Mouse (Mus musculus) neural tube, embryonic 11.5 days (tissue): ENCODE measurements at regions not wholly inside any gene's neighbourhood (a gene's known extent, or its start where the extent isn't known, plus 50 kb on each side); places are given as distances from the start of the nearest gene placed in this dataset.

Experiments
- ATAC-seq: fragments of 200-750 bp; cut with Nextera tagmentation; 2 replicates; pipeline ENCODE4 v1.8.0; 2017; ENCODE audit warnings: moderate number of reproducible peaks, mild to moderate bottlenecking, moderate TSS enrichment, moderate library complexity; ENCODE audit not compliant: insufficient read depth, low FRiP score, low TSS enrichment
- DNase-seq: peaks from one replicate; pipeline ENCODE4 v3.0.0-alpha.2; 2015; ENCODE audit warnings: low spot score
- H3K27ac ChIP-seq: fragments of 300-500 bp; sonication (generic); 2 replicates; pipeline ENCODE4 v1.5.1; 2014; ENCODE audit warnings: low read depth, mild to moderate bottlenecking, low read length
- H3K27me3 ChIP-seq: fragments of 300-500 bp; sonication (generic); 2 replicates; pipeline ENCODE4 v1.6.1; 2014; ENCODE audit warnings: mild to moderate bottlenecking, low read length, mixed read lengths; ENCODE audit not compliant: control insufficient read depth, insufficient read depth
- H3K36me3 ChIP-seq: fragments of 300-500 bp; sonication (generic); 2 replicates; pipeline ENCODE4 v1.6.1; 2014; ENCODE audit warnings: mild to moderate bottlenecking, low read length, moderate library complexity, mixed read lengths; ENCODE audit not compliant: control insufficient read depth, insufficient read depth
- H3K4me1 ChIP-seq: fragments of 300-500 bp; sonication (generic); 2 replicates; pipeline ENCODE4 v1.6.1; 2014; ENCODE audit warnings: low read length, mixed read lengths; ENCODE audit not compliant: control insufficient read depth, insufficient read depth
- H3K4me2 ChIP-seq: fragments of 300-500 bp; sonication (generic); 2 replicates; pipeline ENCODE4 v1.6.1; 2014; ENCODE audit warnings: low read depth, mild to moderate bottlenecking, moderate library complexity
- H3K4me3 ChIP-seq: fragments of 300-500 bp; sonication (generic); 2 replicates; pipeline ENCODE4 v1.5.1; 2014; ENCODE audit warnings: low read depth, low read length
- H3K9ac ChIP-seq: fragments of 300-500 bp; sonication (generic); 2 replicates; pipeline ENCODE4 v1.6.1; 2014; ENCODE audit warnings: mild to moderate bottlenecking, low read length
- H3K9me3 ChIP-seq: fragments of 300-500 bp; sonication (generic); 2 replicates; pipeline ENCODE4 v1.6.1; 2016; ENCODE audit warnings: low read length; ENCODE audit not compliant: control insufficient read depth
- WGBS: fragments of 180-500 bp; shearing (Covaris S2); extraction: QIAGEN DNeasy Blood & Tissue Kit; methylation state at CpG from one replicate; pipeline ENCODE4 v1.1.7; 2014; 5-methylcytosine and 5-hydroxymethylcytosine counted together

DNA sequence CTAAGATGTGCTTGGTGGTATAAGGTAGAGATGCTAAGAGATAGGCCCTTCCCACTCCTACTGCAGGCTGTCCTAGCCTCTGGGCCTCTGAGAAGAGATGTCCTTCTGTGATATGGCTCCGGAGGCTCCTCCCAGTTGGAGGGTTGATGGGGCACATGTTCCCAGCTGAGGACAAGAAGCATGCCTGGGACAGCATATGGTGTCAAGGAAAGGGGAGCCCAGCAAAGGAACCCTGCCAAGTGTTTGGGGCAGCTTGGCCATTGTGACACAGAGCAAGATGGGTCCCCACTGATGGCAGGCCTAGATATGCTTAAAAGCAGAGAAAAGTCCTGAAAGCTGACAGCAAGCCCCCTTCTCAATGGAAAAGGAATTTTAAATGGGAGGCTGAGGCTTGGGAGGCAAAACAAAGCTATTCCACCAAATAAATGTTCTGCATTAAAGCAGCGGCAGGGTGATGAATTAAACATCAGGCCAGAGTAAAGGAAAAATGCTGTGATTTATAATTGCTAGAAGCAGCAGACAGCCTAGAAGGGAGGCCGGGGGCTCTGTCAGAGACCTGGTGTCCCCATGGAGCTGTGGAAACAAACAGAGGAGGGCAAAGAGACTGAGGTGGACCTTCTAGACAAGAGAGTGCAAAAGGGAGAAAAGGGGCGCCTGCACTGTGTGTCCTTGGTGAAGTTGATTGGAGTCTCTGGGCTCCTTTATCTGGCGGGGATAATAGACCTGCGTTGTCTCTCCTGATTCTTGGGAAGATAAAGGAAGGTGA is 246.0 kb downstream of the Lrfn2 start:
- no peak overlapping the region for H3K4me3 ChIP-seq
- WGBS: 65% methylated on average over 6 of the region's 6 CpGs
- no peaks in the 10 kb centered on the region for H3K27me3 ChIP-seq
- ATAC-seq: peak; percentile 50; the same call in 1 of the 2 replicates
- H3K36me3 ChIP-seq: no peaks in the 10 kb centered on the region
- H3K9ac ChIP-seq: no peak overlapping the region
- H3K4me1 ChIP-seq: peaks cover 3% of the 10 kb centered on the region; the same call in 1 of the 2 replicates
- peak; percentile 36 for DNase-seq
- H3K9me3 ChIP-seq: no peaks in the 10 kb centered on the region
- no peak overlapping the region for H3K27ac ChIP-seq
- H3K4me2 ChIP-seq: no peak overlapping the region

GRCm38 (mm10) chr17:49182485-49182884 is 245.7 kb upstream of the Mocs1 start:
- no peak overlapping the region for H3K27ac ChIP-seq
- no peaks in the 10 kb centered on the region for H3K36me3 ChIP-seq
- no peak overlapping the region for H3K9ac ChIP-seq
- DNase-seq: peak; percentile 40
- no peaks in the 10 kb centered on the region for H3K27me3 ChIP-seq
- H3K4me3 ChIP-seq: no peak overlapping the region
- H3K4me2 ChIP-seq: no peak overlapping the region
- H3K4me1 ChIP-seq: peaks cover 6% of the 10 kb centered on the region; the same call in 1 of the 2 replicates
- 7% methylated on average over 4 of the region's 4 CpGs for WGBS
- ATAC-seq: no peak
- no peaks in the 10 kb centered on the region for H3K9me3 ChIP-seq

DNA sequence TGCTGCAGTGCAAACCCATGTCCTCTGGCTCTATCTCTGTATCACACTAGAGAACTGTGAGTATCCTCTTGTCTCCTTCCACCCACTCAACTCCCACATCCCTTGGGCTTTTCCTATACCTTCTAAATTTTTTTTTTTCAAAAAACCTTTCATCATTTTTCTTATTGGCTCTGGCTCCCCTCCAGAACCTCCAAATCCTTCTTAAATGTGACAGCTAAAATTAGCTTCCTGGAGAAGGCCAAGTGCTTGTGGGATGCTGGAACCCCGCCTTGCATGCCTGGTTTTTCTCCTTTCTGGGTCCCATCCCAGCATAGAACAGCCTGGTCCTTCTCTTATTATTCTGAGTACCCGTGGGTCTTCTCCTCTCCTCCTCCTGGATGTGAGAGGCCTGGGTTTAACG is 244.2 kb upstream of the Mocs1 start:
- ATAC-seq (no peak), DNase-seq (no peak)
- H3K9me3 ChIP-seq: no peaks in the 10 kb centered on the region
- no peaks in the 10 kb centered on the region for H3K36me3 ChIP-seq
- no peaks in the 10 kb centered on the region for H3K27me3 ChIP-seq
- H3K27ac ChIP-seq: no peak overlapping the region
- no peak overlapping the region for H3K4me3 ChIP-seq
- H3K4me2 ChIP-seq: no peak overlapping the region
- 0 out of 2 replicates have a peak, but pooled peaks cover 3% of the 10 kb centered on the region for H3K4me1 ChIP-seq
- WGBS: 73% methylated on average over 3 of the region's 3 CpGs
- no peak overlapping the region for H3K9ac ChIP-seq

- Histone ChIP-seq H3K4me1 (0 out of 2 replicates have a peak, but pooled peaks cover 3% of the 10 kb centered on the region), H3K9ac (no peak overlapping the region), H3K4me2 (no peak overlapping the region), H3K4me3 (no peak overlapping the region), H3K36me3 (no peaks in the 10 kb centered on the region), H3K27ac (no peak overlapping the region), H3K9me3 (no peaks in the 10 kb centered on the region), H3K27me3 (no peaks in the 10 kb centered on the region)
- WGBS: 40% methylated on average over 8 of the region's 8 CpGs
- ATAC-seq (peak; percentile 38; the same call in 1 of the 2 replicates), DNase-seq (no peak)
Observed at GRCm38 (mm10) chr17:49185052-49185612, 243.0 kb upstream of the Mocs1 start.

GRCm38 (mm10) chr17:49189765-49190164 is 238.4 kb upstream of the Mocs1 start:
- Histone ChIP-seq H3K9ac (no peak overlapping the region), H3K9me3 (no peaks in the 10 kb centered on the region), H3K4me2 (no peak overlapping the region), H3K36me3 (no peaks in the 10 kb centered on the region), H3K4me1 (0 out of 2 replicates have a peak, but pooled peaks cover 3% of the 10 kb centered on the region), H3K27me3 (no peaks in the 10 kb centered on the region), H3K4me3 (no peak overlapping the region), H3K27ac (no peak overlapping the region)
- ATAC-seq: no peak
- 40% methylated on average over 3 of the region's 3 CpGs for WGBS
- no peak for DNase-seq

- H3K9me3 ChIP-seq: no peaks in the 10 kb centered on the region
- ATAC-seq (no peak), DNase-seq (no peak)
- WGBS: 88% methylated on average over 4 of the region's 4 CpGs
- no peak overlapping the region for H3K4me2 ChIP-seq
- no peak overlapping the region for H3K9ac ChIP-seq
- H3K27me3 ChIP-seq: no peaks in the 10 kb centered on the region
- no peak overlapping the region for H3K4me3 ChIP-seq
- H3K4me1 ChIP-seq: no peaks in the 10 kb centered on the region
- no peak overlapping the region for H3K27ac ChIP-seq
- H3K36me3 ChIP-seq: no peaks in the 10 kb centered on the region
Observed at GRCm38 (mm10) chr17:49190337-49190736, 237.8 kb upstream of the Mocs1 start.

DNA sequence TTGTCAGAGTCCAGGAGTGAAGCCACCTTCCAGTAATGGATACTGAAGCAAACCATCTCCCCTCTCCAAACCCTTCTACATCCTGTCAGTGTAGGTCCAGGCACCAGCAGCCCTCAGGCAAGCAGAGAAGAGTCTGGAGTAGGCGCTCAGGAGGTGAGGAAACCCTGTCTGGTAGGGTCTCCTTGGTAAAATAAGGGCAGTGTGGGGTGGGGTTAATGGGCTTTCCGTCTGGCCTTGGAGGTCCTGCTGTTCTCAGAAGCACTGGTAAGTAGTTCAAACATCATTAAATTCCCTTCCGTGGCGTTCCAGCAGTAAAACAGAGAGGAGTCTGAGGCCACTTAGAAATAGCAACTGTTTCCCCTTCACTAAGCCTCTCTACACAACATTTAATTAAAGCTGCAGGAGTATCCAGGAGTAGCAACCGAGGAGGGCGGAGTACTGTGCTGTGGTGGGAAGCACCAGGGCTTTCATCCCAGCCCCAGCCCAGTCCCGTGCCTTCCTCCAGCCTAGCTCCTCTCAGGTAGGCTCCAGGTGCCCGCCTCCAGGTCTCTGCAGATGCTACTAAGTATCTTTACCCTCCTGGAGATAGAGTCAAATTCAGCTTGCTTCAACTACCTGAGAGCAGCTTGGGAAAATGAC is 232.0 kb upstream of the Mocs1 start:
- DNase-seq: no peak
- no peaks in the 10 kb centered on the region for H3K36me3 ChIP-seq
- H3K4me2 ChIP-seq: no peak overlapping the region
- H3K27ac ChIP-seq: no peak overlapping the region
- ATAC-seq: no peak
- H3K4me3 ChIP-seq: no peak overlapping the region
- WGBS: 55% methylated on average over 8 of the region's 8 CpGs
- H3K4me1 ChIP-seq: no peaks in the 10 kb centered on the region
- no peaks in the 10 kb centered on the region for H3K9me3 ChIP-seq
- no peaks in the 10 kb centered on the region for H3K27me3 ChIP-seq
- no peak overlapping the region for H3K9ac ChIP-seq

GRCm38 (mm10) chr17:49201495-49201894 is 226.7 kb upstream of the Mocs1 start:
- Histone ChIP-seq H3K9me3 (no peaks in the 10 kb centered on the region), H3K4me1 (peaks cover 6% of the 10 kb centered on the region; the same call in 1 of the 2 replicates), H3K27me3 (no peaks in the 10 kb centered on the region), H3K4me3 (no peak overlapping the region), H3K9ac (no peak overlapping the region), H3K36me3 (no peaks in the 10 kb centered on the region), H3K27ac (no peak overlapping the region), H3K4me2 (no peak overlapping the region)
- no peak for DNase-seq
- ATAC-seq: no peak
- 86% methylated on average over 3 of the region's 3 CpGs for WGBS
